Mouse (Mus musculus): Measurements from ENCODE around the gene H2al1b. TPM values are rescaled to one million over a fixed set of nuclear protein-coding genes. Genes with fewer than 3 reads are reported as not detected.
"Not testable (repeated sequence)": the region's sequence is repeated elsewhere in the genome, so short reads cannot be mapped to it uniquely, and the experiment has no call there.

Gene H2al1b
- polyA plus RNA-seq, 1 experiment: not detected

DNA sequence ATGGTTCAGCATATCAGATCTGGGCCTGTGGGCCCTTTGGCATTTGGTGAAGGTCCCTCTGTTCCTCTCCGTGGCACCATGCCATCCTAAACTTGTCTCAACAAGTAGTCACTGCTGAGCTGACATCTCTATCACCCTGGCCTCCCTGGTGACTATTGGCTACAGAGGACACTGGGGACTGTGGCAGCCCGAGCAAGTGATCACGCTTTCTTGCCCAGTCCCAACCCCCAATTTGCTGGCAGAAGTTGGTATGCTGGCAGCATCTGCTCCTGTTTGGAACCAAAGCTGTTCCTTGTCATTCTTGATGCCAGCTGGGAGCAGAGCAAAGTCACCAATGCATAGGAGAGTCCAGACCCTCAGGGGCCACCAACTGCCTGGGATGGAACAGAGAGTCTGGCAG is 33.2 kb upstream of the H2al1b start:
- no peaks in the 10 kb centered on the region for H3K27me3 ChIP-seq (ENCODE audit: control insufficient read depth, insufficient read depth, low read length)
- H3K4me1 ChIP-seq (replicated peaks; ENCODE audit: control insufficient read depth, insufficient read depth, low read length): no peaks in the 10 kb centered on the region
- WGBS: 91% methylated on average over 3 of the region's 3 CpGs
- no peak for TF ChIP-seq POLR2A (IDR thresholded peaks at IDR 0.05; ENCODE audit: control insufficient read depth, extremely low read depth, insufficient read depth, low read length, poor library complexity)
- no peak for TF ChIP-seq CTCF (IDR thresholded peaks at IDR 0.05; ENCODE audit: borderline replicate concordance, control insufficient read depth, extremely low read depth, insufficient read depth, low read length, poor library complexity)
- DNase-seq: no peak
- no peak overlapping the region for H3K4me3 ChIP-seq (ENCODE audit: control insufficient read depth, insufficient read depth, low read length)
- no peak overlapping the region for H3K27ac ChIP-seq (ENCODE audit: control insufficient read depth, insufficient read depth, low read length)
- H3K36me3 ChIP-seq (ENCODE audit: control insufficient read depth, insufficient read depth, low read length): no peaks in the 10 kb centered on the region

DNA sequence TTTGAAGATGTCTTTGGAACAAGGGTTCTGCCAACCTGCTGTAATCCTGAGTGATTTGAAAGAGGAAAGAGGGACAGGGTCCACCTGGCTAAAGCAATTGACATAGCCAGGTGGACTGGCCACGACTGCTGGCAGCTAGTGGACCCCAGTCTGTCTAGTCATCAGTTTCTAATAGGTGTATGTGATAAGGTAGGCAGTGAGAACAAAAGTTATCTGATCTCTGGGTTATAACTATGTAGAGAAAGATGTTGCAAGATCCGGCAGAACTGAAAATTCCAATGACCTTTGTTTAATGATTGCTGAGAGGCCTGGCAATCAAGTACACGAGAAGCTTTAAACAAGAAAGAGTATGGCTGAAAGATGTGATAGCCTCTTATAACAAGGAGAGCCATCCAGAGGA is 29.0 kb upstream of the H2al1b start:
- TF ChIP-seq CTCF (IDR thresholded peaks at IDR 0.05; ENCODE audit: borderline replicate concordance, control insufficient read depth, extremely low read depth, insufficient read depth, low read length, poor library complexity) (no peak), POLR2A (IDR thresholded peaks at IDR 0.05; ENCODE audit: control insufficient read depth, extremely low read depth, insufficient read depth, low read length, poor library complexity) (no peak)
- Histone ChIP-seq H3K4me1 (replicated peaks; ENCODE audit: control insufficient read depth, insufficient read depth, low read length) (no peaks in the 10 kb centered on the region), H3K27ac (ENCODE audit: control insufficient read depth, insufficient read depth, low read length) (no peak overlapping the region), H3K36me3 (ENCODE audit: control insufficient read depth, insufficient read depth, low read length) (no peaks in the 10 kb centered on the region), H3K27me3 (ENCODE audit: control insufficient read depth, insufficient read depth, low read length) (no peaks in the 10 kb centered on the region), H3K4me3 (ENCODE audit: control insufficient read depth, insufficient read depth, low read length) (no peak overlapping the region)
- WGBS: 96% methylated on average over 3 of the region's 3 CpGs
- DNase-seq: no peak

GRCm38 (mm10) chrX:11277083-11277482 is 25.1 kb upstream of the H2al1b start:
- Histone ChIP-seq H3K4me1 (replicated peaks; ENCODE audit: control insufficient read depth, insufficient read depth, low read length) (no peaks in the 10 kb centered on the region), H3K27me3 (ENCODE audit: control insufficient read depth, insufficient read depth, low read length) (no peaks in the 10 kb centered on the region), H3K4me3 (ENCODE audit: control insufficient read depth, insufficient read depth, low read length) (no peak overlapping the region), H3K36me3 (ENCODE audit: control insufficient read depth, insufficient read depth, low read length) (no peaks in the 10 kb centered on the region), H3K27ac (ENCODE audit: control insufficient read depth, insufficient read depth, low read length) (no peak overlapping the region)
- no peak for DNase-seq
- 97% methylated on average over 6 of the region's 6 CpGs for WGBS
- TF ChIP-seq CTCF (IDR thresholded peaks at IDR 0.05; ENCODE audit: borderline replicate concordance, control insufficient read depth, extremely low read depth, insufficient read depth, low read length, poor library complexity) (no peak), POLR2A (IDR thresholded peaks at IDR 0.05; ENCODE audit: control insufficient read depth, extremely low read depth, insufficient read depth, low read length, poor library complexity) (no peak)

GRCm38 (mm10) chrX:11280741-11281140 is 21.5 kb upstream of the H2al1b start:
- no peak overlapping the region for H3K27ac ChIP-seq (ENCODE audit: control insufficient read depth, insufficient read depth, low read length)
- WGBS: 58% methylated on average over 2 of the region's 2 CpGs
- no peaks in the 10 kb centered on the region for H3K36me3 ChIP-seq (ENCODE audit: control insufficient read depth, insufficient read depth, low read length)
- DNase-seq: no peak
- no peaks in the 10 kb centered on the region for H3K4me1 ChIP-seq (replicated peaks; ENCODE audit: control insufficient read depth, insufficient read depth, low read length)
- no peak overlapping the region for H3K4me3 ChIP-seq (ENCODE audit: control insufficient read depth, insufficient read depth, low read length)
- no peak for TF ChIP-seq POLR2A (IDR thresholded peaks at IDR 0.05; ENCODE audit: control insufficient read depth, extremely low read depth, insufficient read depth, low read length, poor library complexity)
- TF ChIP-seq CTCF (IDR thresholded peaks at IDR 0.05; ENCODE audit: borderline replicate concordance, control insufficient read depth, extremely low read depth, insufficient read depth, low read length, poor library complexity): no peak
- no peaks in the 10 kb centered on the region for H3K27me3 ChIP-seq (ENCODE audit: control insufficient read depth, insufficient read depth, low read length)

- H3K4me1 ChIP-seq (replicated peaks; ENCODE audit: control insufficient read depth, insufficient read depth, low read length): no peaks in the 10 kb centered on the region
- H3K36me3 ChIP-seq (ENCODE audit: control insufficient read depth, insufficient read depth, low read length): no peaks in the 10 kb centered on the region
- DNase-seq: no peak
- H3K27ac ChIP-seq (ENCODE audit: control insufficient read depth, insufficient read depth, low read length): no peak overlapping the region
- TF ChIP-seq CTCF (IDR thresholded peaks at IDR 0.05; ENCODE audit: borderline replicate concordance, control insufficient read depth, extremely low read depth, insufficient read depth, low read length, poor library complexity) (no peak), POLR2A (IDR thresholded peaks at IDR 0.05; ENCODE audit: control insufficient read depth, extremely low read depth, insufficient read depth, low read length, poor library complexity) (no peak)
- no peak overlapping the region for H3K4me3 ChIP-seq (ENCODE audit: control insufficient read depth, insufficient read depth, low read length)
- no peaks in the 10 kb centered on the region for H3K27me3 ChIP-seq (ENCODE audit: control insufficient read depth, insufficient read depth, low read length)
- WGBS: 88% methylated on average over 13 of the region's 14 CpGs
These were observed 13.8 kb upstream of the H2al1b start for GRCm38 (mm10) chrX:11288306-11288882.

- H3K4me1 ChIP-seq (replicated peaks; ENCODE audit: control insufficient read depth, insufficient read depth, low read length): no peaks in the 10 kb centered on the region
- 72% methylated on average over 4 of the region's 4 CpGs for WGBS
- no peak overlapping the region for H3K4me3 ChIP-seq (ENCODE audit: control insufficient read depth, insufficient read depth, low read length)
- TF ChIP-seq POLR2A (IDR thresholded peaks at IDR 0.05; ENCODE audit: control insufficient read depth, extremely low read depth, insufficient read depth, low read length, poor library complexity) (no peak), CTCF (IDR thresholded peaks at IDR 0.05; ENCODE audit: borderline replicate concordance, control insufficient read depth, extremely low read depth, insufficient read depth, low read length, poor library complexity) (no peak)
- no peaks in the 10 kb centered on the region for H3K27me3 ChIP-seq (ENCODE audit: control insufficient read depth, insufficient read depth, low read length)
- no peaks in the 10 kb centered on the region for H3K36me3 ChIP-seq (ENCODE audit: control insufficient read depth, insufficient read depth, low read length)
- DNase-seq: no peak
- no peak overlapping the region for H3K27ac ChIP-seq (ENCODE audit: control insufficient read depth, insufficient read depth, low read length)
These were observed 13.0 kb upstream of the H2al1b start for GRCm38 (mm10) chrX:11289244-11289643.

DNA sequence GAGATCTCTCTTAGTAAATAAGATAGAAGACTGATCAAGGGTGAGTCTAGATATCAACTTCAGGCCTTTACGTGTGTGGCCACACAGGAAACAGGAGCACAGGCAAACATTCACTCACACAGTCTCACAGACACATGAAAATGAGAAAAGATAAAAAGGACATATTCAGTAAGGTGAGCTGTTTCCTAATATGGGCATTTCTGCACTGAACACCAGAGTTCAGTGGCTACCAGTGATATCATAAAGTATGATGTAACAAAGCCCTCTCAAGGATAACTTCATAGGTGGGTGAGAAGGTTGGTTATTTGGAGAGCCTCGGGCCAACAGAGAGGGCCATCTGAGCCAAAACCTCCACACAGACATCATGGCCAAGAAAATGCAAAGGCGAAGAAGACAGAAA is 3.3 kb upstream of the H2al1b start, which contains the start of gene H2al1a:
Gene H2al1a (plus strand): TSS at position 301 of the 400 bp plus-strand sequence.
- no CpG with 5 or more reads among the region's 3 CpGs for WGBS
- not testable (repeated sequence) for H3K27ac ChIP-seq (ENCODE audit: control insufficient read depth, insufficient read depth, low read length); H3K4me1 ChIP-seq (replicated peaks; ENCODE audit: control insufficient read depth, insufficient read depth, low read length); H3K36me3 ChIP-seq (ENCODE audit: control insufficient read depth, insufficient read depth, low read length); H3K4me3 ChIP-seq (ENCODE audit: control insufficient read depth, insufficient read depth, low read length); DNase-seq; H3K27me3 ChIP-seq (ENCODE audit: control insufficient read depth, insufficient read depth, low read length)

DNA sequence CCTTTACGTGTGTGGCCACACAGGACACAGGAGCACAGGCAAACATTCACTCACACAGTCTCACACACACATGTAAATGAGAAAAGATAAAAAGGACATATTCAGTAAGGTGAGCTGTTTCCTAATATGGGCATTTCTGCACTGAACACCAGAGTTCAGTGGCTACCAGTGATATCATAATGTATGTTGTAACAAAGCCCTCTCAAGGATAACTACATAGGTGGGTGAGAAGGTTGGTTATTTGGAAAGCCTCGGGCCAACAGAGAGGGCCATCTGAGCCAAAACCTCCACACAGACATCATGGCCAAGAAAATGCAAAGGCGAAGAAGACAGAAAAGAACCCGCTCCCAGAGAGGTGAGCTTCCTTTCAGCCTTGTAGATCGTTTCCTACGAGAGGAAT is 3.1 kb downstream of the H2al1b start, which contains the start of gene H2al1c:
Gene H2al1c (plus strand): TSS at position 301 of the 400 bp plus-strand sequence.
- WGBS: 100% methylated on average over 1 of the region's 6 CpGs
- H3K27me3 ChIP-seq (ENCODE audit: control insufficient read depth, insufficient read depth, low read length); H3K4me3 ChIP-seq (ENCODE audit: control insufficient read depth, insufficient read depth, low read length): not testable (repeated sequence)

DNA sequence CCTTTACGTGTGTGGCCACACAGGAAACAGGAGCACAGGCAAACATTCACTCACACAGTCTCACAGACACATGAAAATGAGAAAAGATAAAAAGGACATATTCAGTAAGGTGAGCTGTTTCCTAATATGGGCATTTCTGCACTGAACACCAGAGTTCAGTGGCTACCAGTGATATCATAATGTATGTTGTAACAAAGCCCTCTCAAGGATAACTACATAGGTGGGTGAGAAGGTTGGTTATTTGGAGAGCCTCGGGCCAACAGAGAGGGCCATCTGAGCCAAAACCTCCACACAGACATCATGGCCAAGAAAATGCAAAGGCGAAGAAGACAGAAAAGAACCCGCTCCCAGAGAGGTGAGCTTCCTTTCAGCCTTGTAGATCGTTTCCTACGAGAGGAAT is 6.3 kb downstream of the H2al1b start, which contains the start of gene H2al1d:
Gene H2al1d (plus strand): TSS at position 301 of the 400 bp plus-strand sequence.
- not testable (repeated sequence) for H3K36me3 ChIP-seq (ENCODE audit: control insufficient read depth, insufficient read depth, low read length); H3K4me1 ChIP-seq (replicated peaks; ENCODE audit: control insufficient read depth, insufficient read depth, low read length); DNase-seq; H3K4me3 ChIP-seq (ENCODE audit: control insufficient read depth, insufficient read depth, low read length); H3K27me3 ChIP-seq (ENCODE audit: control insufficient read depth, insufficient read depth, low read length); H3K27ac ChIP-seq (ENCODE audit: control insufficient read depth, insufficient read depth, low read length)
- no CpG with 5 or more reads among the region's 6 CpGs for WGBS

More for the DNA sequence above, 3.1 kb downstream of the H2al1b start, which contains the start of gene H2al1c:
- H3K36me3 ChIP-seq (ENCODE audit: control insufficient read depth, insufficient read depth, low read length); H3K27ac ChIP-seq (ENCODE audit: control insufficient read depth, insufficient read depth, low read length); H3K4me1 ChIP-seq (replicated peaks; ENCODE audit: control insufficient read depth, insufficient read depth, low read length); DNase-seq: not testable (repeated sequence)
